Mouse (Mus musculus) neural tube, embryonic 11.5 days (tissue): Measurements from ENCODE around the gene Tekt3. TPM values are rescaled to one million over a fixed set of nuclear protein-coding genes. Genes with fewer than 3 reads are reported as not detected.

Experiments used
- ATAC-seq: fragments of 200-750 bp; cut with Nextera tagmentation; 2 replicates; pipeline ENCODE4 v1.8.0; 2017; ENCODE audit warnings: moderate number of reproducible peaks, mild to moderate bottlenecking, moderate TSS enrichment, moderate library complexity; ENCODE audit not compliant: insufficient read depth, low FRiP score, low TSS enrichment
- DNase-seq: peaks from one replicate; pipeline ENCODE4 v3.0.0-alpha.2; 2015; ENCODE audit warnings: low spot score
- H3K27ac ChIP-seq: fragments of 300-500 bp; sonication (generic); 2 replicates; pipeline ENCODE4 v1.5.1; 2014; ENCODE audit warnings: low read depth, mild to moderate bottlenecking, low read length
- H3K27me3 ChIP-seq: fragments of 300-500 bp; sonication (generic); 2 replicates; pipeline ENCODE4 v1.6.1; 2014; ENCODE audit warnings: mild to moderate bottlenecking, low read length, mixed read lengths; ENCODE audit not compliant: control insufficient read depth, insufficient read depth
- H3K36me3 ChIP-seq: fragments of 300-500 bp; sonication (generic); 2 replicates; pipeline ENCODE4 v1.6.1; 2014; ENCODE audit warnings: mild to moderate bottlenecking, low read length, moderate library complexity, mixed read lengths; ENCODE audit not compliant: control insufficient read depth, insufficient read depth
- H3K4me1 ChIP-seq: fragments of 300-500 bp; sonication (generic); 2 replicates; pipeline ENCODE4 v1.6.1; 2014; ENCODE audit warnings: low read length, mixed read lengths; ENCODE audit not compliant: control insufficient read depth, insufficient read depth
- H3K4me2 ChIP-seq: fragments of 300-500 bp; sonication (generic); 2 replicates; pipeline ENCODE4 v1.6.1; 2014; ENCODE audit warnings: low read depth, mild to moderate bottlenecking, moderate library complexity
- H3K4me3 ChIP-seq: fragments of 300-500 bp; sonication (generic); 2 replicates; pipeline ENCODE4 v1.5.1; 2014; ENCODE audit warnings: low read depth, low read length
- H3K9ac ChIP-seq: fragments of 300-500 bp; sonication (generic); 2 replicates; pipeline ENCODE4 v1.6.1; 2014; ENCODE audit warnings: mild to moderate bottlenecking, low read length
- H3K9me3 ChIP-seq: fragments of 300-500 bp; sonication (generic); 2 replicates; pipeline ENCODE4 v1.6.1; 2016; ENCODE audit warnings: low read length; ENCODE audit not compliant: control insufficient read depth
- WGBS: fragments of 180-500 bp; shearing (Covaris S2); extraction: QIAGEN DNeasy Blood & Tissue Kit; methylation state at CpG from one replicate; pipeline ENCODE4 v1.1.7; 2014; 5-methylcytosine and 5-hydroxymethylcytosine counted together
- polyA plus RNA-seq: library from polyadenylated mRNA; unstranded; fragments of >200 nt; fragmentation: Nextera tagmentation; extraction: Ambion mirVana; gene quantifications from 2 replicates; pipeline ENCODE4 v1.2.1, GENCODE M21; 2014

The Tekt3 gene
- polyA plus RNA-seq, 1 experiment from 2014 or later = not detected

DNA sequence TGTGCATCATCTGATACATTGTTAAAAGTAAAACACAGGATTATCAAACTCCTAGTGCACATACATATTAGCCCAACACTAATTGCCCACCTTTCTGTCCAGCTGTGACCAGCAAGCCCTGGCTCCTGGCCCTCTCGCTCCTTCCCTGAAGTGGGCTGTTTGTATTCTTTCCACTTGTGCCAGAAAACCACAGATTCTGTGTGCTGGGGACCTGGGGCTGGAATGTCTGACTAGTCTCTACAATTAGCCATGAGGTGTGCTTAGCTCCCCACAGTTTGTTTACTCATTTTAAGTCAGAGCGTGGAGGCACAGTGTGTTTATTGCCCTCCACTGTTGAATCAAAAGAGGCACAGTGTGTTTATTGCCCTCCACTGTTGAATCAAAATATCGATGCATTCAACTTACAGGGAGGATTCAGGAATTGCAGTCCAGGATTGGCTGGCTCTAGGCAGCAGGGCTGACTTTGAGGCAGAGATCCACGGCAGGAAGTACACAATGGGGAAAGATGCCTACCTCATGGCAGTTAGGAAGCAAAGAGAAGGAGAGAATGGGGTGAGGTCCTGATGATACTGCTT is 61.4 kb downstream of the Tekt3 start:
- no peaks in the 10 kb centered on the region for H3K9me3 ChIP-seq
- 0 out of 2 replicates have a peak, but pooled peaks cover 3% of the 10 kb centered on the region for H3K4me1 ChIP-seq
- no peak overlapping the region for H3K27ac ChIP-seq
- no peaks in the 10 kb centered on the region for H3K36me3 ChIP-seq
- DNase-seq = no peak
- no peak overlapping the region for H3K9ac ChIP-seq
- WGBS = 46% methylated on average over 4 of the region's 4 CpGs
- no peak overlapping the region for H3K4me2 ChIP-seq
- H3K27me3 ChIP-seq = no peaks in the 10 kb centered on the region
- no peak for ATAC-seq
- H3K4me3 ChIP-seq = no peak overlapping the region

DNA sequence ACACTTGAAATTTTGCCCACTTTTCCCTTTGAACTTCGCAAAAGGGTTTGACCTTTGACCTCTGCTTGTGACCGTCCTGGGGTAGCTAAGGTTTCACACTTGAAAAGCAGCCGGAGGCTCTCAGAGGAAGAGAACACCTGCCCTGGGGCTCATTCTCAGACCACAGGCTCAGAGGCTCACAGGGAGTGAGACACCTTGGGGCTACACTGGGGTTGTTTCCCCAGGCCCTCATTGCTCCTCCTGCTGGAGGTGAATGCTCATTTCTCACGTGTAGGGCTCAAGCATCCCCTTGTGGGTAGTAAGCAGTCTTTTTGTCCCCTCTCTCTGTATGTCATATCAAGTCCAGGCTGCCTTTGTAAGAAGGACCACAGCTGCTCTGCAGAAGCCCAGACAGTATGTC is 62.9 kb downstream of the Tekt3 start:
- ATAC-seq (no peak), DNase-seq (peak; percentile 26)
- WGBS = 8% methylated on average over 4 of the region's 4 CpGs
- H3K27me3 ChIP-seq = peaks cover 3% of the 10 kb centered on the region; the same call in 1 of the 2 replicates
- no peak overlapping the region for H3K4me2 ChIP-seq
- H3K27ac ChIP-seq = no peak overlapping the region
- 0 out of 2 replicates have a peak, but pooled peaks cover 3% of the 10 kb centered on the region for H3K4me1 ChIP-seq
- no peaks in the 10 kb centered on the region for H3K36me3 ChIP-seq
- H3K4me3 ChIP-seq = no peak overlapping the region
- H3K9ac ChIP-seq = no peak overlapping the region
- no peaks in the 10 kb centered on the region for H3K9me3 ChIP-seq

DNA sequence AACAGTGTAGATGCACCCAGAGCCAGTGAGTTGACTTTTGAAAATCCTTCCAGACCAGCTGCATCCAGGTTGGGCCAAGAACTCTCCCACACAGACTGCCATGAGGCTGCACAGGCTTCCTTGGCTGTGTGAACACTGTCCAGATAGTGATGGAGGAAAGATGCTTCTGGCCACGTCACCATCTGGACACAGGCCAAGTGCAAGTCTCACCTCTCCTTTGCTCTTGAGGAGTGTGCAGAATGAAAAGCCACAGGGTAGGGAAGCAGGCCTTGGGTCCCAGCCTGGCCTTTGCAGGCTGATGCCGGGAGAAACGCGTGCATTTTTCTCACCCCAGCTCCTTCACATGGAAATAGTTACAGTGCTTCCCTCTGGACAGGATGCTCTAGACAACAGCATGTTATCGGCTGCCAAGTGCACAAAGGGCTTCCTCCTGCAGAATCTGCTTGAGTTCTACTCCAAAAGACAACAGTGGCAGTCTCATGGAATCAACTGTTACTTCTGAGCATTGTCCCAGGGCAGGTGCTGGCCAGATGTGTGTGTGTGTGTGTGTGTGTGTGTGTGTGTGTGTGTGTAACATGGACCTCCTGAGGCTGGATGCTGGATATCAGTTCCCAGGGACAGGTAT is 64.5 kb downstream of the Tekt3 start:
- DNase-seq (no peak), ATAC-seq (no peak)
- Histone ChIP-seq H3K9me3 (no peaks in the 10 kb centered on the region), H3K4me2 (no peak overlapping the region), H3K4me3 (no peak overlapping the region), H3K27me3 (peaks cover 18% of the 10 kb centered on the region), H3K4me1 (peaks cover 3% of the 10 kb centered on the region; the same call in 1 of the 2 replicates), H3K36me3 (no peaks in the 10 kb centered on the region), H3K27ac (no peak overlapping the region), H3K9ac (no peak overlapping the region)
- 73% methylated on average over 5 of the region's 5 CpGs for WGBS

- DNase-seq = no peak
Measured at GRCm38 (mm10) chr11:63126976-63127375, 65.5 kb downstream of the Tekt3 start.

DNA sequence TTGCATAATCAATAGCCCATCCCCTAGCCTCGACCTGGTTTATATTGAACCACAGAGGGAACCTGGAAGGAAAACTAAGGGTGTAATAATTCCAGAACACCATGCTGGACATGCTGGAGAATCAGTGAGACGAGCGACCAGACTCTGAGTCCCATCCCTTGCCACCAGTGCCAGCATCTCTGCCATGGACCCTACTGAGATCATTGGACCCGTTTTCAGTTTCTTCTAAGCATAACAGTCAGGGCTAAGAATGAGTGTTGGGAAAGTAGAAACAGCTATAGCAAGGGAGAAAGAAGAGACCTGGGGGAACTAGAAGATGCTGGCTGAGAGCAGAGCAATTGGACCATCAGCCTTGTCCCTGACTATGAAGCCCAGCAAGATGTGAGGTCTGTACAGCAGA is 66.1 kb downstream of the Tekt3 start:
- no peak overlapping the region for H3K4me3 ChIP-seq
- WGBS = 87% methylated on average over 4 of the region's 4 CpGs
- H3K9ac ChIP-seq = no peak overlapping the region
- no peak overlapping the region for H3K27ac ChIP-seq
- no peaks in the 10 kb centered on the region for H3K36me3 ChIP-seq
- ATAC-seq = no peak
- no peaks in the 10 kb centered on the region; the same call in 1 of the 2 replicates for H3K4me1 ChIP-seq
- no peak overlapping the region for H3K4me2 ChIP-seq
- H3K27me3 ChIP-seq = peaks cover 32% of the 10 kb centered on the region
- H3K9me3 ChIP-seq = no peaks in the 10 kb centered on the region
- no peak for DNase-seq

More at GRCm38 (mm10) chr11:63126976-63127375, 65.5 kb downstream of the Tekt3 start:
- no peak overlapping the region for H3K9ac ChIP-seq
- no peaks in the 10 kb centered on the region for H3K36me3 ChIP-seq
- no peaks in the 10 kb centered on the region for H3K9me3 ChIP-seq
- H3K27me3 ChIP-seq = peaks cover 28% of the 10 kb centered on the region
- no peak overlapping the region for H3K4me3 ChIP-seq
- H3K27ac ChIP-seq = no peak overlapping the region
- no peak overlapping the region for H3K4me2 ChIP-seq
- ATAC-seq = no peak
- WGBS = 82% methylated on average over 8 of the region's 8 CpGs
- peaks cover 2% of the 10 kb centered on the region; the same call in 1 of the 2 replicates for H3K4me1 ChIP-seq

GRCm38 (mm10) chr11:63128784-63129183 is 67.3 kb downstream of the Tekt3 start, which contains the start of gene Pmp22:
Gene Pmp22 (plus strand): TSS chr11:63128982.
- no peaks in the 10 kb centered on the region; the same call in 1 of the 2 replicates for H3K4me1 ChIP-seq
- H3K9me3 ChIP-seq = no peaks in the 10 kb centered on the region
- no peak within 1 kb of the TSS for H3K27ac ChIP-seq
- ATAC-seq (no peak), DNase-seq (no peak)
- no peak within 1 kb of the TSS for H3K9ac ChIP-seq
- no peaks in the 10 kb centered on the region for H3K36me3 ChIP-seq
- WGBS = 77% methylated on average over 2 of the region's 2 CpGs
- H3K27me3 ChIP-seq = peaks cover 34% of the 10 kb centered on the region
- H3K4me2 ChIP-seq = no peak within 1 kb of the TSS
- no peak within 1 kb of the TSS for H3K4me3 ChIP-seq

DNA sequence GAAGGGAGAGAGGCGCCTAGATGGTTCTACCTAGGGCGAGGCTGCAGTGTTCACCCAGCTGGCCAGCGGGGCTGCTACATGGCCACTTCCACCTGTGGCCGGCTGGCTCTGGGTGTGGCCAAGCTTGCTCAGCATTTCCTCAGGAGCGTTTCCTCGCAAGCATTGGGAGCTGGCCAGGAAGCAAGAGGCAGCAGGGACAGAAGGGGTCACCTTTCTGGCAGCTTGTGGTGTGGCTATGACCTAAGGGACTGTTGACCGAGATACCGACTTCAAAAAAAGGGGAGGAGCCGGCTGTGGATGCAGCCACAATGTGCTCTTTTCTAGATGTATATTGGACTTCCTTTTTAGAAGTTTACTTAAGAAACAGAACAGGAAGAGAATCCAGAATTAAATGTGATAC is 67.9 kb downstream of the Tekt3 start:
- no peak overlapping the region for H3K4me2 ChIP-seq
- peaks cover 38% of the 10 kb centered on the region for H3K27me3 ChIP-seq
- WGBS = 52% methylated on average over 9 of the region's 9 CpGs
- no peak for ATAC-seq
- DNase-seq = no peak
- H3K27ac ChIP-seq = no peak overlapping the region
- H3K4me1 ChIP-seq = no peaks in the 10 kb centered on the region; the same call in 1 of the 2 replicates
- H3K4me3 ChIP-seq = no peak overlapping the region
- no peaks in the 10 kb centered on the region for H3K9me3 ChIP-seq
- H3K36me3 ChIP-seq = no peaks in the 10 kb centered on the region
- no peak overlapping the region for H3K9ac ChIP-seq

DNA sequence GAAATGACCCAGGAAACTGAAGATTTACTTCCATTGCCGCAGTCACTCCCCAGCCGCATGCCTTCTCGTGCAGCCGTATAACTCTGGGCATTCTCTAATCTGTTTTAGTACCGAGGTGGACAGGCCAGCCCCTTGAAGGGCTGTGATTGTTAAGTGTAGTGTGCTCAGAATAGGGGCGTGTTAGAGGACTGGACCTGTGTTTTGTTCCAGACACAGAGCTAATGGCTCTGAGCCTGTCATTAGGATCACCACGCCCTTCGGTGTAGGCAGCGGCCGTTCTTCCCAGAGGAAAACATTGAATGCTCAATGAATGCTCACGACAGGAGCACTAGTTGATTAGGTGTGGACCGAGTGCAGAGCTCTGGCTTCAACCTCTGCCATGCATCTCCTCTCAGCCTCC is 68.4 kb downstream of the Tekt3 start:
- no peaks in the 10 kb centered on the region; the same call in 1 of the 2 replicates for H3K4me1 ChIP-seq
- 31% methylated on average over 12 of the region's 12 CpGs for WGBS
- DNase-seq (no peak), ATAC-seq (no peak)
- no peak overlapping the region for H3K4me2 ChIP-seq
- no peaks in the 10 kb centered on the region for H3K9me3 ChIP-seq
- H3K36me3 ChIP-seq = no peaks in the 10 kb centered on the region
- H3K4me3 ChIP-seq = no peak overlapping the region
- H3K27ac ChIP-seq = no peak overlapping the region
- no peak overlapping the region for H3K9ac ChIP-seq
- H3K27me3 ChIP-seq = peaks cover 38% of the 10 kb centered on the region

DNA sequence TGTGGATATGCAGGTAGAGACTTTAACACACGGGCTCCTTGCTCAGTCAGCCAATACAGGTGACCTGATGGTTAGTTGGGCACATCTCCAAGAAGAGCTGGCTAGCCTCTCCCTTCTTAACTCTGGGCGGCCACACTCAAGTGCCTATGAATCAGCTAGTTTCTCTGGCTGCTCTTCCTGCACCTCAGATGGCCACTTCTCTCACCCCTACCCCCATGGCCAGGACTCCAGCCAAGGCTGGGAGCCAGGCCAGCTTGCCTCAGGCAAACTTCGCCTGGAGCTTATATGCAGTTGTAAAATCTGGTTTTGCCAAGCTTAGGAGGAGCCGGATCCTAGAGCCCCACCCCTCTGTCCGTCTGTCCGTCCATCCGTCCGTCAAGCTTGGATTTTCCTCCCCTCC is 69.0 kb downstream of the Tekt3 start:
- Histone ChIP-seq H3K9ac (no peak overlapping the region), H3K27me3 (peaks cover 38% of the 10 kb centered on the region), H3K4me2 (peak overlapping the region; percentile 96; the same call in 1 of the 2 replicates), H3K4me3 (no peak overlapping the region), H3K27ac (no peak overlapping the region), H3K4me1 (no peaks in the 10 kb centered on the region; the same call in 1 of the 2 replicates), H3K9me3 (no peaks in the 10 kb centered on the region), H3K36me3 (no peaks in the 10 kb centered on the region)
- ATAC-seq (no peak), DNase-seq (no peak)
- 51% methylated on average over 8 of the region's 8 CpGs for WGBS
